In genomic region chr17:88484951-88485350, GRCm38 (mm10) we compare ENCODE assay signal across 17 mouse cellular contexts.
"Had no signal": no experiment of that assay in that cellular context is flagged by ENCODE, and none has a peak within 500 bp of the region (broad histone marks: within the 10 kb centered on the region; RNA-seq: fewer than 3 reads in every experiment).

No protein-coding gene starts in this region.

- H3K4me2 ChIP-seq: liver, embryonic 13.5 days; lung, embryonic 15.5 days; midbrain, embryonic 12.5 days; neural tube, embryonic 13.5 days; stomach, embryonic 15.5 days had no signal

- H3K27me3 ChIP-seq: liver, embryonic 13.5 days; lung, embryonic 15.5 days; megakaryocyte, embryonic 14.5 days; midbrain, embryonic 12.5 days; neural tube, embryonic 13.5 days; stomach, embryonic 15.5 days had no signal

- H3K9me3 ChIP-seq: liver, embryonic 13.5 days; lung, embryonic 15.5 days; megakaryocyte, embryonic 14.5 days; midbrain, embryonic 12.5 days; neural tube, embryonic 13.5 days; stomach, embryonic 15.5 days had no signal

- H3K4me3 ChIP-seq: liver, embryonic 13.5 days; lung, embryonic 15.5 days; megakaryocyte, embryonic 14.5 days; midbrain, embryonic 12.5 days; neural tube, embryonic 13.5 days; stomach, embryonic 15.5 days had no signal

- H3K27ac ChIP-seq: liver, embryonic 13.5 days; lung, embryonic 15.5 days; macrophage; midbrain, embryonic 12.5 days; neural tube, embryonic 13.5 days; stomach, embryonic 15.5 days; stomach, postnatal 0 days had no signal

- H3K4me1 ChIP-seq: lung, embryonic 15.5 days; midbrain, embryonic 12.5 days; neural tube, embryonic 13.5 days; stomach, embryonic 15.5 days had no signal

- ATAC-seq: lung, postnatal 0 days had no signal

- H3K9ac ChIP-seq: liver, embryonic 13.5 days; lung, embryonic 15.5 days; midbrain, embryonic 12.5 days; neural tube, embryonic 13.5 days; stomach, embryonic 15.5 days had no signal

- DNase-seq: liver, embryonic 13.5 days; lung, adult 2 months; lung, postnatal 14 days; lung, postnatal 36 days; midbrain, embryonic 14.5 days; right cerebral cortex, postnatal 14 days; thymus, adult 2 months; thymus, postnatal 25 days; thymus, postnatal 4 days had no signal
